Mouse (Mus musculus): ENCODE data around the gene Ppp1r7. TPM values are rescaled to one million over a fixed set of nuclear protein-coding genes. Genes with fewer than 3 reads are reported as not detected.

Gene Ppp1r7
- polyA plus RNA-seq, 1 experiment from 2014 or later = 46.9 TPM

GRCm38 (mm10) chr1:93387198-93387597 lies 44.5 kb downstream of the Ppp1r7 start:
- Histone ChIP-seq H3K9me3 (ENCODE audit: control insufficient read depth, low read length) (no peaks in the 10 kb centered on the region), H3K4me2 (ENCODE audit: low read depth, low read length) (no peak overlapping the region), H3K36me3 (ENCODE audit: control insufficient read depth, insufficient read depth, low read length) (no peaks in the 10 kb centered on the region), H3K4me3 (ENCODE audit: low read depth, low read length) (no peak overlapping the region), H3K9ac (ENCODE audit: low read depth, low read length) (no peak overlapping the region), H3K27me3 (replicated peaks; ENCODE audit: control insufficient read depth, insufficient read depth, low read length) (no peaks in the 10 kb centered on the region), H3K27ac (replicated peaks; ENCODE audit: low read depth, low read length) (no peak overlapping the region), H3K4me1 (ENCODE audit: control insufficient read depth, insufficient read depth, low read length) (no peaks in the 10 kb centered on the region)
- DNase-seq (ENCODE audit: low spot score) = no peak
- ATAC-seq (ENCODE audit: low read depth) = no peak
- WGBS = 87% methylated on average over 2 of the region's 2 CpGs

- H3K27ac ChIP-seq (replicated peaks; ENCODE audit: low read depth, low read length) = no peak overlapping the region
- H3K27me3 ChIP-seq (replicated peaks; ENCODE audit: control insufficient read depth, insufficient read depth, low read length) = no peaks in the 10 kb centered on the region
- H3K4me1 ChIP-seq (ENCODE audit: control insufficient read depth, insufficient read depth, low read length) = no peaks in the 10 kb centered on the region
- H3K4me2 ChIP-seq (ENCODE audit: low read depth, low read length) = no peak overlapping the region
- H3K9ac ChIP-seq (ENCODE audit: low read depth, low read length) = no peak overlapping the region
- H3K4me3 ChIP-seq (ENCODE audit: low read depth, low read length) = no peak overlapping the region
- no peak for ATAC-seq (ENCODE audit: low read depth)
- no peak for DNase-seq (ENCODE audit: low spot score)
- H3K9me3 ChIP-seq (ENCODE audit: control insufficient read depth, low read length) = no peaks in the 10 kb centered on the region
- H3K36me3 ChIP-seq (ENCODE audit: control insufficient read depth, insufficient read depth, low read length) = no peaks in the 10 kb centered on the region
- 65% methylated on average over 2 of the region's 2 CpGs for WGBS
Measured at GRCm38 (mm10) chr1:93388906-93389305, 46.3 kb downstream of the Ppp1r7 start.

GRCm38 (mm10) chr1:93401191-93402052 lies 58.8 kb downstream of the Ppp1r7 start:
- peak overlapping the region; percentile 26 for H3K4me3 ChIP-seq (ENCODE audit: low read depth, low read length)
- H3K4me2 ChIP-seq (ENCODE audit: low read depth, low read length) = peak overlapping the region; percentile 54
- H3K9me3 ChIP-seq (ENCODE audit: control insufficient read depth, low read length) = no peaks in the 10 kb centered on the region
- WGBS = 19% methylated on average over 32 of the region's 38 CpGs
- H3K4me1 ChIP-seq (ENCODE audit: control insufficient read depth, insufficient read depth, low read length) = no peaks in the 10 kb centered on the region
- no peak for ATAC-seq (ENCODE audit: low read depth)
- peak overlapping the region; percentile 39 for H3K9ac ChIP-seq (ENCODE audit: low read depth, low read length)
- no peak overlapping the region for H3K27ac ChIP-seq (replicated peaks; ENCODE audit: low read depth, low read length)
- H3K27me3 ChIP-seq (replicated peaks; ENCODE audit: control insufficient read depth, insufficient read depth, low read length) = no peaks in the 10 kb centered on the region
- H3K36me3 ChIP-seq (ENCODE audit: control insufficient read depth, insufficient read depth, low read length) = peaks cover 8% of the 10 kb centered on the region
- DNase-seq (ENCODE audit: low spot score) = peak; percentile 7

GRCm38 (mm10) chr1:93403403-93403802 lies 60.7 kb downstream of the Ppp1r7 start:
- WGBS = 87% methylated on average over 4 of the region's 4 CpGs
- Histone ChIP-seq H3K4me3 (ENCODE audit: low read depth, low read length) (no peak overlapping the region), H3K9ac (ENCODE audit: low read depth, low read length) (no peak overlapping the region), H3K27me3 (replicated peaks; ENCODE audit: control insufficient read depth, insufficient read depth, low read length) (no peaks in the 10 kb centered on the region), H3K4me1 (ENCODE audit: control insufficient read depth, insufficient read depth, low read length) (no peaks in the 10 kb centered on the region), H3K9me3 (ENCODE audit: control insufficient read depth, low read length) (no peaks in the 10 kb centered on the region), H3K27ac (replicated peaks; ENCODE audit: low read depth, low read length) (no peak overlapping the region), H3K36me3 (ENCODE audit: control insufficient read depth, insufficient read depth, low read length) (peaks cover 27% of the 10 kb centered on the region), H3K4me2 (ENCODE audit: low read depth, low read length) (no peak overlapping the region)
- DNase-seq (ENCODE audit: low spot score) = no peak
- no peak for ATAC-seq (ENCODE audit: low read depth)

Small RNAs within 50 kb of the gene (microRNA-seq; reads per million reads assigned to microRNA genes)
- gene Mir6345 (ENCODE audit: borderline number of aligned reads) = not detected
- not detected for gene Mir6902 (ENCODE audit: borderline number of aligned reads)

Other genes starting within 250 kb of the Ppp1r7 start
- 30.7 and 32.4 TPM in 2 replicates for gene Kif1a, start 240.9 kb upstream of the Ppp1r7 start, polyA plus RNA-seq (2014; fragmentation: Nextera tagmentation; extraction: Ambion mirVana)
- gene Agxt, start 207.6 kb upstream of the Ppp1r7 start, polyA plus RNA-seq (2014; fragmentation: Nextera tagmentation; extraction: Ambion mirVana) = not detected in 2 replicates
- gene 2310007B03Rik, start 181.9 kb upstream of the Ppp1r7 start, polyA plus RNA-seq (2014; fragmentation: Nextera tagmentation; extraction: Ambion mirVana) = 4.2 and 6.2 TPM in 2 replicates
- gene Crocc2, start 174.1 kb upstream of the Ppp1r7 start, polyA plus RNA-seq (2014; fragmentation: Nextera tagmentation; extraction: Ambion mirVana) = 0.56 and 3.0 TPM in 2 replicates
- gene Sned1, start 107.0 kb upstream of the Ppp1r7 start, polyA plus RNA-seq (2014; fragmentation: Nextera tagmentation; extraction: Ambion mirVana) = 16.7 and 17.1 TPM in 2 replicates
- gene Mterf4, start 36.9 kb upstream of the Ppp1r7 start, polyA plus RNA-seq (2014; fragmentation: Nextera tagmentation; extraction: Ambion mirVana) = 21.4 and 22.5 TPM in 2 replicates
- gene Pask, start 628 bp downstream of the Ppp1r7 start, polyA plus RNA-seq (2014; fragmentation: Nextera tagmentation; extraction: Ambion mirVana) = 11.3 and 12.8 TPM in 2 replicates
- 0.85 and 1.6 TPM in 2 replicates for gene Ano7, start 31.1 kb downstream of the Ppp1r7 start, polyA plus RNA-seq (2014; fragmentation: Nextera tagmentation; extraction: Ambion mirVana)
- gene Hdlbp, start 136.0 kb downstream of the Ppp1r7 start, polyA plus RNA-seq (2014; fragmentation: Nextera tagmentation; extraction: Ambion mirVana) = 188 and 194 TPM in 2 replicates
- gene Farp2, start 169.2 kb downstream of the Ppp1r7 start, polyA plus RNA-seq (2014; fragmentation: Nextera tagmentation; extraction: Ambion mirVana) = 10.0 and 12.6 TPM in 2 replicates

Measured in embryonic facial prominence, embryonic 14.5 days (tissue).